Mouse (Mus musculus): ENCODE results near the gene Prr14l.

DNA sequence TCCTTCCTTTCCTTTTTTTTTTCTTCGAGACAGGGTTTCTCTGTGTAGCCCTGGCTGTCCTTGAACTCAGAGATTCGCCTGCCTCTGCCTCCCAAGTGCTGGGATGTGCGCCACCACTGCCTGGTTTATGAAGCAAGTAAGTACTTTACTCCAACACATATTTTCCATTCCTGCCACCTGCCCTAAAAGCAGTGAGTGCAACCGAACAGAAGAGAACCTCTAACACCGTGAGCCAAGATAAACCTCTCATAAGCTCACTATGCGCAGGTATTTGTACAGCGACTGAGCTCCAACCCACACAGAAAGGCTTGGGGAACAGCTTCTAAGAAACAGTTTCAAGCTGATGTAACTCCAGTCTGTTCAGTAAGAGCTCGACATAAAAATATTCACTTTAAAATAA lies 97.9 kb downstream of the Prr14l start:
- TF ChIP-seq CTCF (IDR thresholded peaks at IDR 0.05; ENCODE audit: borderline replicate concordance, control insufficient read depth, extremely low read depth, insufficient read depth, low read length, poor library complexity) (no peak), POLR2A (IDR thresholded peaks at IDR 0.05; ENCODE audit: control insufficient read depth, extremely low read depth, insufficient read depth, low read length, poor library complexity) (no peak)
